Mouse (Mus musculus) embryonic facial prominence, embryonic 14.5 days (tissue): Measurements from ENCODE around the gene Oaf. TPM values are rescaled to one million over a fixed set of nuclear protein-coding genes. Genes with fewer than 3 reads are reported as not detected.

Experiments used
- ATAC-seq: fragments of 200-750 bp; cut with Nextera tagmentation; 2 replicates; pipeline ENCODE4 v1.8.0; 2017; ENCODE audit warnings: low read depth, moderate number of reproducible peaks, moderate TSS enrichment
- DNase-seq: peaks from one replicate; pipeline ENCODE4 v3.0.0-alpha.2; 2015; ENCODE audit warnings: low spot score
- H3K27ac ChIP-seq: fragments of 300-500 bp; sonication (generic); replicated peaks from 2 replicates; pipeline ENCODE4 v1.5.1; 2014; ENCODE audit warnings: low read depth, mild to moderate bottlenecking, low read length, moderate library complexity
- H3K27me3 ChIP-seq: fragments of 300-500 bp; sonication (generic); replicated peaks from 2 replicates; pipeline ENCODE4 v1.6.1; 2014; ENCODE audit warnings: low read length; ENCODE audit not compliant: control insufficient read depth, insufficient read depth
- H3K36me3 ChIP-seq: fragments of 300-500 bp; sonication (generic); 2 replicates; pipeline ENCODE4 v1.6.1; 2014; ENCODE audit warnings: low read length, mixed read lengths; ENCODE audit not compliant: control insufficient read depth, insufficient read depth
- H3K4me1 ChIP-seq: fragments of 300-500 bp; sonication (generic); 2 replicates; pipeline ENCODE4 v1.6.1; 2014; ENCODE audit warnings: antibody characterized with exemption, low read length; ENCODE audit not compliant: control insufficient read depth, insufficient read depth
- H3K4me2 ChIP-seq: fragments of 300-500 bp; sonication (generic); 2 replicates; pipeline ENCODE4 v1.6.1; 2014; ENCODE audit warnings: low read depth, mild to moderate bottlenecking, low read length, moderate library complexity, mixed read lengths
- H3K4me3 ChIP-seq: fragments of 300-500 bp; sonication (generic); 2 replicates; pipeline ENCODE4 v1.5.1; 2014; ENCODE audit warnings: low read depth, mild to moderate bottlenecking, low read length
- H3K9ac ChIP-seq: fragments of 300-500 bp; sonication (generic); 2 replicates; pipeline ENCODE4 v1.6.1; 2014; ENCODE audit warnings: low read depth, mild to moderate bottlenecking, low read length, moderate library complexity, mixed read lengths
- H3K9me3 ChIP-seq: fragments of 300-500 bp; sonication (generic); 2 replicates; pipeline ENCODE4 v1.6.1; 2016; ENCODE audit warnings: low read length; ENCODE audit not compliant: control insufficient read depth
- WGBS: fragments of 180-500 bp; shearing (Covaris S2); extraction: QIAGEN DNeasy Blood & Tissue Kit; methylation state at CpG from one replicate; pipeline ENCODE4 v1.1.7; 2014; 5-methylcytosine and 5-hydroxymethylcytosine counted together
- polyA plus RNA-seq: library from polyadenylated mRNA; unstranded; fragments of >200 nt; fragmentation: Nextera tagmentation; extraction: Ambion mirVana; gene quantifications from 2 replicates; pipeline ENCODE4 v1.2.1, GENCODE M21; 2014

The Oaf gene
- polyA plus RNA-seq, 1 experiment from 2014 or later, result 123 TPM

DNA sequence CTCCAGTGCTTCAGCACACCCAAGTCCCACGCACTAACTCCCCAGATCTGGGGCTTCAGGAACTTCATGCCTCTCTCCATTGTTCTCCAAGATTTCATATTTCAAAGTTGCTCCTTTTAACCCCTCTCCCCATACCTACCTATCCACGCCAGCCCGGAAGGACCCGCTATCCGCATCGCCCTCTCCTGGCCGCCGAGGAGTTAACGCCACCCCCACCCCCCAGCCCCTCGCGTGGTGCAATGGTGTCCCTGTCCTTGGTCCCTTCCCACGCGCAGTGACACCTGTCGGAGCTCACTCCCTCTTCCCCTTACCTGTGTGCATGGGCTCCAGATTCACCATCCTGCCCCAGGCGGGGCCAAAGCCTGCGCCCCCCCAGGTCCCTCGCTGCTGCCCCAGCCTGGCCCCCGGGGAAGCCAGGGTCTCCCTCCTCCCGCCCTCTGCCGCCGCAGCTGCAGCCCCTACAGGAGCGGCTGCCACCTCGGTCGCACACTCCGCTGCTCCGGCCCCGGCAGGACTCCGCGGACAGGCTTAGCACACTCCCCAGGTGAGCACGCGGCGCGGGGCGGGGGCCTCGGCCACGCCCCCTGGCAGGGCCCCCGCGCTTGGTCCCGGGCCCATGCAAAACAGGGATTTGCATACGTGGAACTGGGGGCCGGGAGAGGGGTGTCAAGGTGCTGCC lies 34.2 kb downstream of the Oaf start:
- H3K27me3 ChIP-seq, result peaks cover 29% of the 10 kb centered on the region
- H3K36me3 ChIP-seq, result no peaks in the 10 kb centered on the region
- DNase-seq (no peak), ATAC-seq (no peak; the same call in 1 of the 2 replicates)
- H3K9me3 ChIP-seq, result no peaks in the 10 kb centered on the region
- peak overlapping the region; percentile 46 for H3K9ac ChIP-seq
- no peak overlapping the region for H3K27ac ChIP-seq
- peaks cover 10% of the 10 kb centered on the region for H3K4me1 ChIP-seq
- H3K4me3 ChIP-seq, result peak overlapping the region; percentile 40
- WGBS, result 4% methylated on average over 28 of the region's 41 CpGs
- peak overlapping the region; percentile 70 for H3K4me2 ChIP-seq

DNA sequence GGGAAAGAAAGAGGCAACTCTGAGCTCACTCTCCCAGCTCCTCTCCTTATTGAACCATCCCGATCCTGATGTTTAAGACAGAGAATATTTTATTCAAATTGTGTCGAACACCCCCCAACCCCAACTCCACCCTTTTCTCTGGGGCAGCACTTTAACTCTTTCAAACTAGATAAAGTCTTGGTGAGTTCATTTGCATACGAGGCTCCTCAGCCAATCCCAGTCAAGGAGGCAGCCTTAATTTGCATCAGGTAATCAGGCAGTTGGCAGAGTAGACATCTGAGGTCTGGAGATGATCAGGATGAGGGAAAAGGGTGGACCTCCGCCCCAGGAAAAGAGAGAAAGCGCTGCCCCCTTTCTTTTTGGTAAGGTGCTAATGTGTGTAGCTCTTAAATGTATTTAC lies 39.5 kb downstream of the Oaf start:
- Histone ChIP-seq H3K27ac (no peak overlapping the region), H3K27me3 (peaks cover 14% of the 10 kb centered on the region), H3K9ac (no peak overlapping the region), H3K9me3 (no peaks in the 10 kb centered on the region), H3K4me3 (peak overlapping the region; percentile 14; the same call in 1 of the 2 replicates), H3K36me3 (no peaks in the 10 kb centered on the region), H3K4me2 (peak overlapping the region; percentile 21), H3K4me1 (no peaks in the 10 kb centered on the region)
- no peak for ATAC-seq
- no peak for DNase-seq
- WGBS, result 5% methylated on average over 5 of the region's 5 CpGs

DNA sequence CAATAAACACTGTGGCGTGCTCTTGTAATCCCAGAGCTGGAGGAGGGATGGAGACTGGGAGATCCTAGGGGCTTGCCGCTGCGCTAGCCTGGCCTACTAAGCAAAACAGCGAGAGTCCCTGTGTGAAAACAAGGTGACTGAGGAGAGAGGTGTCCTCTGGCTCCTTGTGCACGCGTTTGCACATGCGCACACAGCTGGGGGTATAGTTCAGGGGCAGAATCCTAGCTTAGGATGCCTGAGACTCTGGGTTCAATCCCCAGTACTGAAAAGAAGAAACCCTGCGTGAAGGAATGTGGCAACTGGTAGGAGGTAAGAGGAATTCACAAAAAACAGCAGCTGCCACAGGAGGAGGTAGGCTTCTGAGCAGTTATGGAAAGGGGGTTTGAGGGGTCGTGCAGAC lies 45.7 kb downstream of the Oaf start:
- H3K4me1 ChIP-seq, result no peaks in the 10 kb centered on the region
- DNase-seq, result no peak
- 15% methylated on average over 9 of the region's 9 CpGs for WGBS
- no peaks in the 10 kb centered on the region for H3K36me3 ChIP-seq
- no peaks in the 10 kb centered on the region for H3K9me3 ChIP-seq
- ATAC-seq, result no peak
- no peak overlapping the region for H3K4me3 ChIP-seq
- no peak overlapping the region for H3K4me2 ChIP-seq
- 0 out of 2 replicates have a peak, but pooled peaks cover 5% of the 10 kb centered on the region for H3K27me3 ChIP-seq
- no peak overlapping the region for H3K27ac ChIP-seq
- H3K9ac ChIP-seq, result no peak overlapping the region

DNA sequence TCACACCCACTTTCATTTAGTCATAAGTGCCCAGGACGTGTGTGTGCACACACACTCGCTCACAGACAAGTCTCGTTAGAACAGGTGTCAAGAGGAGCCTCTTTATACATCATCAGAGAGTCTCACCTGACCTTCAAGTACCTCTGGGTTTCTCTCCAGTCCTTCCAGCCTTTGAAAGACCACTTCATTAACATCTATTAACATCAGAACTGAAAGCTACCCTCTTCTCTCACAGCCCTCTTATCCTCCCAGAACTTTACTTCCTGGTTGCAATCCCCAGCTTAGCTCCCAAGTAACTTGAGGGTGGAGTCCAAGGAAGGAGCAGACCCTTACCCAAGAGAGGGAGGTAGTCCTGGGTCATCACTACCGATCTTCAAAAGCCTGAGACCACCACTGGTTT lies 48.1 kb downstream of the Oaf start:
- Histone ChIP-seq H3K4me3 (no peak overlapping the region), H3K27ac (no peak overlapping the region), H3K9me3 (no peaks in the 10 kb centered on the region), H3K9ac (no peak overlapping the region), H3K4me2 (no peak overlapping the region), H3K27me3 (0 out of 2 replicates have a peak, but pooled peaks cover 5% of the 10 kb centered on the region), H3K4me1 (no peaks in the 10 kb centered on the region), H3K36me3 (no peaks in the 10 kb centered on the region)
- no peak for ATAC-seq
- 59% methylated on average over 4 of the region's 4 CpGs for WGBS
- no peak for DNase-seq

DNA sequence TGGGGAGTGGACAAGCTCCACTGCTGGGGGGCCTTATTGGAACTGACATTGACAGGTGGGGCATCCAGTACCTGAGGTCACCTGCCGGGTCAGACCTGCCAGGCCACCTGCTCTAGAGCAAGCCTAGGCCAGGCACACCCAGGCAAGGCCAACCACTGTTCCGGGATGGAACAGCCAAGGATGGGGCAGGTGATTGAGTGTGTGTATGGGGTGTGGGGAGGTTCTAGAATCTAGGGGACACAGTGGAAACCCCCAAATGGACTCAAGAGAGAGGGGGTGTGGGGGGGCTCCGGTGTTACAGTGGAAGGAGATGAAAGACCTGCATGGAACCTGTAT lies 50.7 kb downstream of the Oaf start:
- 52% methylated on average over 3 of the region's 3 CpGs for WGBS
- H3K9me3 ChIP-seq, result no peaks in the 10 kb centered on the region
- ATAC-seq, result no peak
- DNase-seq, result no peak
- no peaks in the 10 kb centered on the region for H3K4me1 ChIP-seq
- 0 out of 2 replicates have a peak, but pooled peaks cover 5% of the 10 kb centered on the region for H3K27me3 ChIP-seq
- no peak overlapping the region for H3K4me2 ChIP-seq
- H3K9ac ChIP-seq, result no peak overlapping the region
- no peak overlapping the region for H3K4me3 ChIP-seq
- no peaks in the 10 kb centered on the region for H3K36me3 ChIP-seq
- H3K27ac ChIP-seq, result no peak overlapping the region

DNA sequence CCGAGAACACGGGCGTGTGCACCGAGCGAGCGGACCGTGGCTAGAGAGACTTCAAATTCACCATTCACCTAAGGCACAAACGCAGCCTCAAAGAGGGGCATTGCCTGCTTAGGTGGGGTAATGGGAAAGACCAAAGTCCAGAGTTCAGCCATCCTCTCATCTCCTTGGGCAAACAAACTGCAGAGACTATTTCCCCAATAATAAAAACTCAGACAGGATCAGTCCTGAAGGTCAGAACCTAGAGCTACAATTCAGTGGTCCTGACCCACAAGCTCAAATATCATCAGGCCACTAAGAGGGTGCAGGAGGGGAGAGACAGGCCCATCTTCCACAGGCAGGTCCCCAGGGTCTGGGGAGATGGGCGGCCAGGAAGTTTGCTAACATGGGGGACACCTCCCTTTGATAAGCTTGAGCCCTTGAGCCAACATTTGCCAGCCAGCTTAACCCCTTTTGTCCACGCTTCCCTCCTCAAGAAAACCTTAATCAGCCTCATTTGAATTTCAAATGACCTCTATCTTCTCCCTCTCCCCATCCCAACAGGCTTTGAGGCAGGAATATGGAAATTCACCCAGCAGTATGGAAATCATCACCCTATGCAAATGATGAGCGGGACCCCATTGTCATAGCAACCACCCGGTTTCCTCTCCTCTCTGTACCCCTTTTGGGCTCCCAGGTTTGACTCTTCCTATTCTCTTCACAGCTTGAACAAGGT lies 51.2 kb downstream of the Oaf start:
- Histone ChIP-seq H3K27me3 (0 out of 2 replicates have a peak, but pooled peaks cover 5% of the 10 kb centered on the region), H3K36me3 (no peaks in the 10 kb centered on the region), H3K27ac (no peak overlapping the region), H3K4me2 (no peak overlapping the region), H3K4me1 (no peaks in the 10 kb centered on the region), H3K9me3 (no peaks in the 10 kb centered on the region), H3K4me3 (no peak overlapping the region), H3K9ac (no peak overlapping the region)
- ATAC-seq (no peak), DNase-seq (no peak)
- WGBS, result 71% methylated on average over 12 of the region's 12 CpGs

DNA sequence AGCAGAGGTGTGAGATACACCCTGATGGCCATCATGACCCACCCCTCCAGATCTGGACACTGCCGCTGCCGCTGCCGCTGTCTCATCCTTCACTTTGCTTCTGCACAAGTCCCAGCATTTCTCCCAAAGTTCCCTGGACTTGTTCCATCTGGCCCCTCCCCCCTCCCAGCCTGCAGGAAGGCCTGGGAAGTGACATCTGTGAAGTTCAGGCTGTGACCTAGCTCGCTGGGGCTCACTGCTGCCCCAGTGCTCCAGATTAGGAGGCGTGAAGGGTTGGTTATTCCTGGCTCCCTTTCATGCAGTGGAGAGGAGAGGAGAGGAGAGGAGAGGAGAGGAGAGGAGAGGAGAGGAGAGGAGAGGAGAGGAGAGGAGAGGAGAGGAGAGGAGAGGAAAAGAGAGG lies 60.1 kb downstream of the Oaf start:
- no peaks in the 10 kb centered on the region for H3K36me3 ChIP-seq
- no peak overlapping the region for H3K27ac ChIP-seq
- no peak overlapping the region for H3K9ac ChIP-seq
- WGBS, result 50% methylated on average over 5 of the region's 5 CpGs
- H3K4me1 ChIP-seq, result no peaks in the 10 kb centered on the region
- no peak overlapping the region for H3K4me3 ChIP-seq
- H3K9me3 ChIP-seq, result no peaks in the 10 kb centered on the region
- no peaks in the 10 kb centered on the region for H3K27me3 ChIP-seq
- no peak for ATAC-seq
- no peak for DNase-seq
- no peak overlapping the region for H3K4me2 ChIP-seq

DNA sequence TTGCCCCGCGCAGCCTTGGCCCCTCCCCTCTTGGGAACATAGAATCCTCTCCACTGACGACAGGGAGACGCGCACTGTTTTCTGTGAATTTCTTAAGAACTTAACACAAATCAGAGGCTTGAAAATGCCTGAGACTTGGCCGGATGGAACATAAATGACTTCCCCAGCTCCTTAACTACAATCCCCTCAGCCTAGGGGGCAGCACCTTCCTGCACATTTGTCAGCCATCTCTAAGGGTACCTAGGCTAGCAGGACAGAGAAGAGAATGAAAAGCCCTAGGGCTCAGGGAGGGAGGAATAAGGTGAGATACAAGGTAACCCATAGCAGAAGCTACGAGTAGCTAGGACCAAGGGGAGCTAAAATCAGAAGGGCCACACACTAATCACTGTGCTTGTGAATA lies 61.5 kb downstream of the Oaf start:
- DNase-seq (no peak), ATAC-seq (no peak)
- Histone ChIP-seq H3K27me3 (no peaks in the 10 kb centered on the region), H3K4me2 (no peak overlapping the region), H3K9me3 (no peaks in the 10 kb centered on the region), H3K9ac (no peak overlapping the region), H3K4me1 (no peaks in the 10 kb centered on the region), H3K27ac (no peak overlapping the region), H3K4me3 (no peak overlapping the region), H3K36me3 (no peaks in the 10 kb centered on the region)
- 58% methylated on average over 7 of the region's 7 CpGs for WGBS
